Mouse (Mus musculus) frontal cortex, postnatal 10 days (tissue): ENCODE measurements around the gene Pla2g5.
A peak's percentile ranks its signal among the peaks of the same experiment; 100 is the strongest.
"Not testable (repeated sequence)": the region's sequence is repeated elsewhere in the genome, so short reads cannot be mapped to it uniquely, and the experiment has no call there.

ENCODE experiments used
- DNase-seq, 2 experiments: peaks; one replicate each; pipeline ENCODE4 v3.0.0; 2022; ENCODE audit warnings: low spot score in 2 of 2, mixed read lengths in 1 of 2

Gene Pla2g5

DNA sequence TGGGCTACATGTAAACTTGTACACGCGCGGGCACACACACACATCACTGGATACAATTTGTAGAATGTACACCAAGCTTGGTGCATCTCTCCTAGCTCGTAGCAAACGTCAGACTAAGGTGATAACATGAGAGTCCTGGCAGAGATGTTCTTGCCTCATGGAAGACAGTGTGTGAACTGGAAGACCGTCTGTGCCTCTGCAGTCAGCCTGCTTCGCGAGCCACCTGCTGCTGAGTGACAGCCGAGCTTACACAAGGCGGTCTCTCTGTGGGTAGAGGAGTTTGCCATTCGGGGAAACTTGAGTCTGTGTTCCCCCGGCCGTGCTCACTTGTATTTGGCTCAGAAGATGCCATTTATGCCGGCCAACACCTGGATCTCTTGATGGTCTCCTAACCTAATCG is 4.8 kb downstream of the Pla2g5 start:
- DNase-seq = no peak

GRCm38 (mm10) chr4:138857576-138857975 is 5.7 kb downstream of the Pla2g5 start:
- no peak for DNase-seq

GRCm38 (mm10) chr4:138856491-138856890 is 6.8 kb downstream of the Pla2g5 start:
- peak; percentile 69 for DNase-seq

GRCm38 (mm10) chr4:138855092-138855632 is 8.1 kb downstream of the Pla2g5 start:
- no peak for DNase-seq

GRCm38 (mm10) chr4:138852961-138853360 is 10.3 kb downstream of the Pla2g5 start:
- no peak for DNase-seq

DNA sequence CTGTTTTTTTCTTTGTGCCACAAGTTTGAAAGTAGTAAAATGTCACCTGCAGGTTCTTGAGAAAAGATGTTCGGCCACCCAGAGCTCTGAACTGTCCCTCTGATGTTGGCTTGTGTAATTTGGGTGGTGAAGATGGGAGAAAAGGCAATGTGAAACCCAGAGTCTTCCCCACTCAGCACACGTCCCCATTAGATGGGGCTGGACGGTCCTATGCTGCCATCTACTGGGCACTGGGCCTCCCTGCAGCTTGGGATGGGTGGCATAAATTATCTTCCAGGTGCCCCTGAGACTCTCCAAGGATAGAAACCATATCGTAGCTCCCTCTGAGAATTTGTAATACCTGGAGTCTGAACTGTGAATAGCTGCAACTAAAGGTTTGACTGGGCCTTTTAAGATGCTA is 11.8 kb downstream of the Pla2g5 start:
- peak; percentile 62 to 83 for DNase-seq

DNA sequence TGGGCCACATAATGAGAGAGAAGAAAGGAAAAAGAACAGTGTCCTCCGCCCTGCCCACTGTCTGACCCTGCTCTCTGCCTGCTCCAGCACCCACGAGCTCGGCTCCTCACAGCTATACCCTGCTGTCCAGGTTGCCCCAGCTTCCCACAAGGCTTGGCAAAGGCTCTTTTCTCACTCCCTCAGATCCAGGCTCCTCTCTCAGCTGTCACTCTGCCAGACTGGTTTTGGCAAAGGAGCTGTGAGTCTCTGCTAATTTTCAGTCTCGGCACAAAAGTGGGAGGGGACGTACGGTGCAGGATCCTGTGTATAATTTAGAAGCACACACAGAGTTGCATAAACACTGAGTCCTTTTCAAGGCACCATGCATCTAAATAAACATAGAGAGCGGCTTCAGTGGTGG is 21.9 kb downstream of the Pla2g5 start:
- DNase-seq = peak; percentile 56 to 74

GRCm38 (mm10) chr4:138840726-138841125 is 22.6 kb downstream of the Pla2g5 start:
- no peak for DNase-seq

DNA sequence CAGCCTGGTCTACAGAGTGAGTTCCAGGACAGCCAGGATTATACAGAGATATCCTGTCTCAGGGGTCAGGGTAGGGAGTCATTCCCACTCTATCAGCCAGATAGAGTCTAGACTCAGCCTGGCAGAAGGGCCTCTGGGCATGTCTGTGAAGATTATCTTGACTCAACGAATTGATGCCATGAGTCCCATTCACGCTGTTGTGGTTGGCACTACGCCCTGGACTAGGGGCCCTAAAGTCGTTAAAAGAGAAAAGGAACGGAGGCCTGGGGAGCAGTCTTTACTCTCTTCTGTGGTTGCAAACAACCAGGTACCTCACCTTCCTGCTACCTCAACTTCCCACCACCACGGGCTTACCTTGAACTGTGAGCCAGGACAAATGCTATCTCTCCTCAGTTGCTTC is 23.5 kb downstream of the Pla2g5 start:
- DNase-seq = no peak

- no peak for DNase-seq
Measured at GRCm38 (mm10) chr4:138827147-138827546, 36.1 kb downstream of the Pla2g5 start.

- DNase-seq = no peak
Measured at GRCm38 (mm10) chr4:138825751-138826567, 37.3 kb downstream of the Pla2g5 start.

DNA sequence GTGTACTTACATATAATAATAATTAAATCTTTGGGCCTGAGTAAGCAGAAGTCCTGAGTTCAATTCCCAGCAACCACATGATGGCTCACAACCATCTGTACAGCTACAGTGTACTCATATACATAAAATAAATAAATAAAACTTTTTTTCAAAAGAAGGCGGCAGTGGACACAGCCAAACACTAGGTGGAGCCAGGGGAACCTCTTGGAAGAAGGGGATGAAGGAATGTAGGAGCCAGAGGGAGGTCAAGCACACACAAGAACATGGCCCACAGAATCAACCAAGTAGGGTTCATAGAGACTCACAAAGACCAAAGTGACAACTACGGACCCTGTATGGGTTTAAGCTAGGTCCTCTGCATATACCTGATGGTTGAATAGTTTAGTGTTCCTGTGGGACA is 38.6 kb downstream of the Pla2g5 start:
- no peak for DNase-seq

- DNase-seq = not testable (repeated sequence)
Measured at GRCm38 (mm10) chr4:138824161-138824560, 39.1 kb downstream of the Pla2g5 start.

DNA sequence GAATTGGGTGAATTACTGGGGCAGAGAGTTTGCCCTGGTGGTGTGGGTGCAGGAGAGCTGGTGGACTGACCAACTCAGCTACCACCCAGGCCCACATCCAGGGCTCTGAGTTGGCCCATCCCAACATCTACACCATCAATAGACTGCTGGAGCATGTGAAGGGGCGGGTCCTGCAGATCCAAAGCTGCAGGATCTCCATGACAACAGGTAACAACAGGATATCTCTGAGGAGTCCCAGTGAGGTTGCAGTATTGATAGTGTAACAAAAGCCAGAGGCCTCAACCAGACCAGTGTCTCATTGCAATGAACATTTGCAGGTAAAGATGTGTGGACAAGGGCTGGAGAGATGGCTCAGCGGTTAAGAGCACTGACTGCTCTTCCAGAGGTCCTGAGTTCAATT is 42.2 kb downstream of the Pla2g5 start:
- DNase-seq = no peak

- DNase-seq = no peak
Measured at GRCm38 (mm10) chr4:138819101-138819500, 44.2 kb downstream of the Pla2g5 start.

DNA sequence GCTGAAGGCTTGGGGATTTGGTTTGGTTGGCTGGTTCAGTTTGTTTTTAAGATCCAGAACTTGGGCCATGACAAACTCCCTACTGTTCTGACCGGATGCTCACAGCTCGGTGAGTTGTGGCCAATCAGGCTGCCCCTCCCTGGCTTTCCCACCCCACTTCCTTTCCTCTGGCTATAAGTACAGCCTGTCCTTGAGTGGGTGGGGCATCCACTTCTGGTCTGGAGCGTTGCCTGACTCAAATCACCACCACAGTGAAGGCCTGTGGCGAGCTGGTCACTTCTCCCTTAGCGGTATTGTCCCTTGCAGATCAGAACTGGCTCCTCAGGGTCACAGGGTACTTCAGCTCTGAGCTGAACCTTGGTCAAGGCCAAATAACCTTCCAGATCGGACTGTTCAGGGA is 45.5 kb downstream of the Pla2g5 start:
- no peak for DNase-seq

DNA sequence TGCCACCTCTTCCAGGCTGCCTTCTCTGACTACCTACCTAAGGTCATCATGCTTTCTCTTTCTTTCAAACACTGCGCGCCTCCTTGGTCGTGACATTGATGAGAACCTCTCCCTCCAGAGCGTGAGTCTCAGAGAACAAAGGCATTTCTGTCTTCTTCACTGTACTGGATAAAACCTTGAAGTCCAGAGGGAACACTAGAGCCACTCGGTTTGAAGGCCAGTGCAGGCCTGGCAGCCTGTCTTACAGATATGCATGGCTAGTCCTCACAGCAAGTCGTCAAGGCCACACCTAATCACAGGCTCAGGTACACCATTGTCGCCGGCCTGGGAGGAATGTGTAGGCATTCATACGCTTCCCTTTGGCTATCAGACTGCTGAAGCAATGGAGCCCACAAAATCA is 47.1 kb downstream of the Pla2g5 start:
- DNase-seq = no peak

- DNase-seq = no peak
Measured at GRCm38 (mm10) chr4:138806920-138807541, 56.3 kb downstream of the Pla2g5 start.

- no peak for DNase-seq
Measured at GRCm38 (mm10) chr4:138806160-138806559, 57.1 kb downstream of the Pla2g5 start.

DNA sequence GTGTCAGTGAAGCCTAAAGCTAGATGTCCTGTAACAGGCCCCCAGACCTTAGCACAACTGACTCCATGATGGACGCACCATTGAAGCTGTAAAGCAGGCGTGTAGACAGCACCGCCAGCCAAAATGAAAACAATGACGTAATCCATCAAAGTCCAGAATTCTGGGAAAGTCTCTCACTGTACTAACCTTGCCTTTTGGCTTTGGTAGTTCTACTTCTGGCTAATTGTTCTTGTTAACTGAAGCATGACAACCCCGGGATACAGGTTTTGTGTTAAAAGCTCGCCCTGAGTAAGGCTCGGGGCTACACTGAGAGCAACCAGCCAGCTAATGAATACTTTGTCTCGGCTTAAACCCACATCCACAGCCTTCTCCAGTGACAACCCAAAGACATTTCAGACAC is 58.0 kb downstream of the Pla2g5 start:
- DNase-seq = no peak

- no peak for DNase-seq
Measured at GRCm38 (mm10) chr4:138802917-138803316, 60.4 kb downstream of the Pla2g5 start.

GRCm38 (mm10) chr4:138801631-138802030 is 61.7 kb downstream of the Pla2g5 start:
- peak; percentile 30 to 61 for DNase-seq

DNA sequence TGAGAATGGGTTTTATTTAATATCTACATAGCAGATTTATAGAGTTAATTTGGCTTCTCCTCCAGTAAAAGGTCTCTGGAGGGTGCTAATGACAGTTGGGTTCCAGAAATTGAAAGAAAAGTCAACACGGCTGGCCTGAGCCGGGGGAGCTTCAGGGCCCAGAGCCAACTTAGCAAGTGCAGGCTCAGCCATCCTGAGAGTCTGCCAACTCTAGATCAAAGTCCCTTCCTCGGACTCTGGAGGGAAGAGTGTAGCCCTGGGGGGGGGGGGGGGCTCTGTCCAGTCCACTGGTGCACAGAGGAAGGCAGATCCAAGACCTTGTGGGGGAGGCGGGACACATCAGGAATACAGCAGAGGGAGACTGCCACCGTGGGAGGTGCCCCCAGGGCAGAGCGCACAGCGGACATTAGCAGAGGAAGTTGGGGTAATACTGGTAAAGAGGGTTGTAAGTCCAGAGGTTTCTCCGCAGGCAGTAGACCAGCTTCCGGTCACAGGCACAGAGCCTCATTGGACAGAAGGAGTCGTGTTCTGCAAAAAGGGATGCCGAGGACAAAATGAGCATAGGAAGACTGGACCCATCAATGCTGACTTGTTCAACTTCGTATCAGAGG is 63.0 kb downstream of the Pla2g5 start:
- no peak for DNase-seq
